Mouse (Mus musculus) heart, embryonic 14.5 days (tissue): ENCODE results near the gene Olfr912. TPM values are rescaled to one million over a fixed set of nuclear protein-coding genes. Genes with fewer than 3 reads are reported as not detected.

Experiments used
- ATAC-seq: fragments of 200-750 bp; cut with Nextera tagmentation; 2 replicates; pipeline ENCODE4 v1.8.0; 2017; ENCODE audit warnings: low read depth, moderate TSS enrichment; ENCODE audit not compliant: insufficient number of reproducible peaks, insufficient read depth, low FRiP score
- H3K27ac ChIP-seq, 2 experiments: fragments of 200-500 bp in 1 of 2; fragments of 300-500 bp in 1 of 2; sonication (generic) in 1 of 2; replicated peaks in 1 of 2; 2 replicates each; pipeline ENCODE4 v1.5.1; 2012 to 2014; ENCODE audit warnings: low read depth in 2 of 2, low read length in 2 of 2, control low read depth in 1 of 2, mild to moderate bottlenecking in 1 of 2, mixed read lengths in 1 of 2; ENCODE audit not compliant: control insufficient read depth in 1 of 2, insufficient read depth in 1 of 2
- H3K27me3 ChIP-seq: fragments of 300-500 bp; sonication (generic); 2 replicates; pipeline ENCODE4 v1.6.1; 2014; ENCODE audit warnings: mild to moderate bottlenecking, low read length, control low read depth; ENCODE audit not compliant: control insufficient read depth, insufficient read depth
- H3K36me3 ChIP-seq: fragments of 300-500 bp; sonication (generic); 2 replicates; pipeline ENCODE4 v1.6.1; 2014; ENCODE audit warnings: mild to moderate bottlenecking, control low read depth, low read length, mixed read lengths; ENCODE audit not compliant: control insufficient read depth, insufficient read depth
- H3K4me1 ChIP-seq, 2 experiments: fragments of 200-500 bp in 1 of 2; fragments of 300-500 bp in 1 of 2; sonication (generic) in 1 of 2; 2 replicates each; pipeline ENCODE4 v1.6.1; 2012 to 2014; ENCODE audit warnings: low read length in 2 of 2, control low read depth in 1 of 2, mixed read lengths in 1 of 2; ENCODE audit not compliant: control insufficient read depth in 2 of 2, insufficient read depth in 2 of 2
- H3K4me2 ChIP-seq: fragments of 300-500 bp; sonication (generic); 2 replicates; pipeline ENCODE4 v1.6.1; 2014; ENCODE audit warnings: mild to moderate bottlenecking, low read length
- H3K4me3 ChIP-seq, 2 experiments: fragments of 200-500 bp in 1 of 2; fragments of 300-500 bp in 1 of 2; sonication (generic) in 1 of 2; 2 replicates each; pipeline ENCODE4 v1.5.1; 2012 to 2014; ENCODE audit warnings: low read length in 2 of 2, mild to moderate bottlenecking in 2 of 2, control low read depth in 1 of 2, low read depth in 1 of 2, moderate library complexity in 1 of 2; ENCODE audit not compliant: control insufficient read depth in 1 of 2, insufficient read depth in 1 of 2
- H3K9ac ChIP-seq: fragments of 300-500 bp; sonication (generic); 2 replicates; pipeline ENCODE4 v1.6.1; 2014; ENCODE audit warnings: mild to moderate bottlenecking, low read length
- H3K9me3 ChIP-seq: fragments of 300-500 bp; sonication (generic); 2 replicates; pipeline ENCODE4 v1.6.1; 2016; ENCODE audit warnings: low read length, control low read depth; ENCODE audit not compliant: control insufficient read depth
- WGBS: fragments of 180-500 bp; shearing (Covaris S2); extraction: QIAGEN DNeasy Blood & Tissue Kit; methylation state at CpG from one replicate; pipeline ENCODE4 v1.1.7; 2014; 5-methylcytosine and 5-hydroxymethylcytosine counted together
- polyA plus RNA-seq: library from polyadenylated mRNA; unstranded; fragments of >200 nt; fragmentation: Nextera tagmentation; extraction: Ambion mirVana; gene quantifications from 2 replicates; pipeline ENCODE4 v1.2.1, GENCODE M21; 2014

The Olfr912 gene
- not detected in 2 replicates for polyA plus RNA-seq

- Histone ChIP-seq H3K9me3 (no peaks in the 10 kb centered on the region), H3K9ac (no peak within 1 kb of the TSS), H3K4me3 (no peak within 1 kb of the TSS), H3K4me2 (no peak within 1 kb of the TSS), H3K36me3 (no peaks in the 10 kb centered on the region), H3K27me3 (no peaks in the 10 kb centered on the region), H3K4me1 (no peaks in the 10 kb centered on the region), H3K27ac (no peak within 1 kb of the TSS)
- no peak for ATAC-seq
- 72% methylated on average over 1 of the region's 1 CpGs for WGBS
Measured at GRCm38 (mm10) chr9:38579878-38580277, at the start of gene Olfr912. Gene Olfr912, plus strand, starts transcription at chr9:38580178.

- Histone ChIP-seq H3K4me2 (no peak within 1 kb of the TSS), H3K4me1 (no peaks in the 10 kb centered on the region), H3K9me3 (peaks cover 2% of the 10 kb centered on the region; the same call in 1 of the 2 replicates), H3K27ac (no peak within 1 kb of the TSS), H3K4me3 (no peak within 1 kb of the TSS), H3K9ac (no peak within 1 kb of the TSS), H3K36me3 (no peaks in the 10 kb centered on the region), H3K27me3 (no peaks in the 10 kb centered on the region)
- 84% methylated on average over 2 of the region's 2 CpGs for WGBS
- no peak for ATAC-seq
Measured at GRCm38 (mm10) chr9:38537549-38537948, 42.4 kb upstream of the Olfr912 start, which contains the start of gene Olfr910. Gene Olfr910, plus strand, starts transcription at chr9:38537849.

GRCm38 (mm10) chr9:38591056-38591455 is 11.1 kb downstream of the Olfr912 start:
- no peaks in the 10 kb centered on the region for H3K36me3 ChIP-seq
- no peak overlapping the region for H3K9ac ChIP-seq
- H3K9me3 ChIP-seq, result no peaks in the 10 kb centered on the region
- ATAC-seq, result no peak
- 65% methylated on average over 1 of the region's 1 CpGs for WGBS
- H3K27me3 ChIP-seq, result no peaks in the 10 kb centered on the region
- no peak overlapping the region for H3K4me2 ChIP-seq
- no peaks in the 10 kb centered on the region for H3K4me1 ChIP-seq
- no peak overlapping the region for H3K27ac ChIP-seq
- no peak overlapping the region for H3K4me3 ChIP-seq

GRCm38 (mm10) chr9:38592459-38592858 is 12.5 kb downstream of the Olfr912 start, which contains the start of gene Olfr913:
Gene Olfr913, plus strand, starts transcription at chr9:38592759.
- Histone ChIP-seq H3K27ac (no peak within 1 kb of the TSS), H3K4me1 (no peaks in the 10 kb centered on the region), H3K4me2 (no peak within 1 kb of the TSS), H3K36me3 (no peaks in the 10 kb centered on the region), H3K4me3 (no peak within 1 kb of the TSS), H3K27me3 (no peaks in the 10 kb centered on the region), H3K9ac (no peak within 1 kb of the TSS), H3K9me3 (no peaks in the 10 kb centered on the region)
- no peak for ATAC-seq
- 56% methylated on average over 2 of the region's 2 CpGs for WGBS

- no peaks in the 10 kb centered on the region for H3K9me3 ChIP-seq
- WGBS, result 52% methylated on average over 2 of the region's 2 CpGs
- H3K27ac ChIP-seq, result no peak within 1 kb of the TSS
- H3K9ac ChIP-seq, result no peak within 1 kb of the TSS
- H3K36me3 ChIP-seq, result no peaks in the 10 kb centered on the region
- no peak within 1 kb of the TSS for H3K4me3 ChIP-seq
- H3K27me3 ChIP-seq, result no peaks in the 10 kb centered on the region
- no peak for ATAC-seq
- H3K4me1 ChIP-seq, result no peaks in the 10 kb centered on the region
- no peak within 1 kb of the TSS for H3K4me2 ChIP-seq
Measured at GRCm38 (mm10) chr9:38604802-38605201, 24.8 kb downstream of the Olfr912 start, which contains the start of gene Olfr914. Gene Olfr914, plus strand, starts transcription at chr9:38605102.

GRCm38 (mm10) chr9:38632406-38632805 is 52.4 kb downstream of the Olfr912 start:
- no peak overlapping the region for H3K9ac ChIP-seq
- H3K4me1 ChIP-seq, result no peaks in the 10 kb centered on the region
- no peaks in the 10 kb centered on the region for H3K36me3 ChIP-seq
- H3K9me3 ChIP-seq, result peaks cover 3% of the 10 kb centered on the region; the same call in 1 of the 2 replicates
- H3K27ac ChIP-seq, result no peak overlapping the region
- H3K4me2 ChIP-seq, result no peak overlapping the region
- WGBS, result 80% methylated on average over 4 of the region's 4 CpGs
- H3K27me3 ChIP-seq, result no peaks in the 10 kb centered on the region
- ATAC-seq, result no peak
- H3K4me3 ChIP-seq, result no peak overlapping the region

Other genes with a start within 250 kb of the Olfr912 start
- not detected in 2 replicates for gene Olfr898, start 231.8 kb upstream of the Olfr912 start, polyA plus RNA-seq
- gene Olfr250, start 213.3 kb upstream of the Olfr912 start, polyA plus RNA-seq, result not detected in 2 replicates
- not detected in 2 replicates for gene Olfr251, start 203.1 kb upstream of the Olfr912 start, polyA plus RNA-seq
- not detected in 2 replicates for gene Olfr147, start 178.5 kb upstream of the Olfr912 start, polyA plus RNA-seq
- gene Olfr901, start 150.7 kb upstream of the Olfr912 start, polyA plus RNA-seq, result not detected in 2 replicates
- not detected in 2 replicates for gene Olfr902, start 132.5 kb upstream of the Olfr912 start, polyA plus RNA-seq
- gene Olfr904, start 117.0 kb upstream of the Olfr912 start, polyA plus RNA-seq, result not detected in 2 replicates
- not detected in 2 replicates for gene Olfr905, start 109.1 kb upstream of the Olfr912 start, polyA plus RNA-seq
- gene Olfr906, start 93.1 kb upstream of the Olfr912 start, polyA plus RNA-seq, result not detected in 2 replicates
- gene Olfr907, start 84.4 kb upstream of the Olfr912 start, polyA plus RNA-seq, result not detected in 2 replicates
- gene Olfr911-ps1, start 58.6 kb upstream of the Olfr912 start, polyA plus RNA-seq, result not detected in 2 replicates
- not detected in 2 replicates for gene Olfr910, start 42.3 kb upstream of the Olfr912 start, polyA plus RNA-seq
- gene Olfr913, start 12.6 kb downstream of the Olfr912 start, polyA plus RNA-seq, result not detected in 2 replicates
- gene Olfr914, start 24.9 kb downstream of the Olfr912 start, polyA plus RNA-seq, result not detected in 2 replicates
- not detected in 2 replicates for gene Olfr916, start 79.7 kb downstream of the Olfr912 start, polyA plus RNA-seq
- gene Olfr917, start 85.7 kb downstream of the Olfr912 start, polyA plus RNA-seq, result not detected in 2 replicates
- not detected in 2 replicates for gene Olfr918, start 94.4 kb downstream of the Olfr912 start, polyA plus RNA-seq
- not detected in 2 replicates for gene Olfr919, start 123.5 kb downstream of the Olfr912 start, polyA plus RNA-seq
- 23.2 and 25.5 TPM in 2 replicates for gene Vwa5a, start 138.1 kb downstream of the Olfr912 start, polyA plus RNA-seq
- gene Olfr920, start 172.1 kb downstream of the Olfr912 start, polyA plus RNA-seq, result 0.04 and 0.05 TPM in 2 replicates
- gene Olfr921, start 192.9 kb downstream of the Olfr912 start, polyA plus RNA-seq, result not detected in 2 replicates
- gene Olfr922, start 234.4 kb downstream of the Olfr912 start, polyA plus RNA-seq, result 0.12 TPM in 1 of 2 replicates, not detected in the other
- not detected in 2 replicates for gene Olfr923, start 246.4 kb downstream of the Olfr912 start, polyA plus RNA-seq